Mouse (Mus musculus): ENCODE results near the gene Phactr2.
A peak's percentile ranks its signal among the peaks of the same experiment; 100 is the strongest.

Gene Phactr2

DNA sequence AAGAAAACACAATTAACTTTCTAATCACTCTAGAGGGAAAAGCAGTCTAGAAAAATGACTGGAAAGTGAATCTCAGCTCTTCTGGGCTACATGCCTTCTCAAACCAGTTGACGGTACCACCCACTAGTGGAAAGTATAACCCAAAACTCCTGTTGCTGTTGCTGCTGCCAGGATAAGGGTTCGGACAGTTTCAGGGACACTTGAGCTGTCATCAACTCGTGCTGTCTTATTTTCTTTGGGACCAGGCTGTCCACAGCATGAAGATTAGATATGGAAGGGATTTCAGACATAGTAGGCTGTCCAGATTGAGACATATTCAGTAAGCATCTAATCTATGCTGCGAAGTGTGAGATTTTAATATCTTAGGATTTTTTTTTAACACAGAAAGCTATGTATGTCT lies 199.5 kb downstream of the Phactr2 start:
- no peak for DNase-seq (ENCODE audit: low spot score)

DNA sequence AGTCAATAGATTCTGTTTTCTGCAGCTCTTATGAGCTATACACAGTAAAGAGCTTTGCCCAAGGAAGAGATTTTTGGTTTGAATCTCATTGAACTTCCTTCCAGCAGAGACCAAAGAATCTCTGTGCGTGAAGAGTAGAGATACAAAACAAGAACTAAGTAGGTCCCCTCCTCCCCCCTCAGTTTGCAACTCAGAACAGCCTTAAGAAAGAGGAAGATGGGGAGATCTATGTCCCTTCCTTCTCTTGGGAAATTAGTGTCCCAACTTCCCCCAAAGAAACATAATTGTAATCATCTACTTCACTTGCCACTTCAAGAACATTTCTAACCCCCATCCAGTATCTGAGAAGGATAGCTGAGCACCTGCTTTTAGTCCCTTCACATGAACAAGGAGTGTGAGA lies 200.5 kb downstream of the Phactr2 start:
- DNase-seq (ENCODE audit: low spot score), result no peak

DNA sequence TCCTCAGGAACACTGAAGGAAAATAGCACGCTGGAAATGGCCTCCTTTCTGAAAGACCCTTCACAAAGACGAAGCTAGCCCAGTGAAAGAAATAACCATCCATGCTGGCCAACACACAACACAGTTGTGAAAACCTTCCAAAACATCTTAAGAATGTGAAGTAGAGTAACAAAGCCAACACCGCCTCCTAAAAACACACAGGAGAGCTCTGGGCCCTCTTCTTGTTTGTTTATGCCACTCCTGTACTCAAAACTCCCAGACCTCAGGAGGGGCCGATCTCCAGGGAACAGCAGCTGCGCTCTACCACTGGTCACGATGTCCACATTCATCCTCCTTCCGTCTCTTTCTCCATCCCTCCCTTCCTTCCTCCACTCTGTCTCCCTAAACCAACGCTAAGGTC lies 202.5 kb downstream of the Phactr2 start:
- DNase-seq (ENCODE audit: low spot score), result no peak

- DNase-seq (ENCODE audit: low spot score), result no peak
Measured at GRCm38 (mm10) chr10:13271099-13271498, 203.1 kb downstream of the Phactr2 start.

GRCm38 (mm10) chr10:13270270-13270669 lies 203.9 kb downstream of the Phactr2 start:
- DNase-seq (ENCODE audit: low spot score), result no peak

DNA sequence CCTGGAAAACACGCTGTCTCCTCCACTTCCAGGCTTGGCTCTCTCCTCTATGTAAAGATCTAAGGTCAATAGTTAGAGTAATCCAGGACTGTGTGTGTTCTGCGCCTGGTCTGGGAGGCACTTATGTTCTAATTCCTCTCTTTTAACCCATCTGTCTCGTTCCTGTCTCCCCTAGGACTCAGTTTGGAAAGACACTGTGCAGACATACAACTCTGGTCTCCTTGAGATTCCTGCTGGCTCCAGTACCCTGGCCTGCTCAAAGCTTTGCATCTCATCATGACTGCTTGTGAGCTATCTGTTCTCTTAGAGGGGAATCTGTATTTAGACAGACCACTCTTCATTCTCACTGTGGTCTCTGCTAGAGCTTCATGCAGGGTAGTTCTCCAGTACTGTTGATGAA lies 215.0 kb downstream of the Phactr2 start:
- no peak for DNase-seq (ENCODE audit: low spot score)

DNA sequence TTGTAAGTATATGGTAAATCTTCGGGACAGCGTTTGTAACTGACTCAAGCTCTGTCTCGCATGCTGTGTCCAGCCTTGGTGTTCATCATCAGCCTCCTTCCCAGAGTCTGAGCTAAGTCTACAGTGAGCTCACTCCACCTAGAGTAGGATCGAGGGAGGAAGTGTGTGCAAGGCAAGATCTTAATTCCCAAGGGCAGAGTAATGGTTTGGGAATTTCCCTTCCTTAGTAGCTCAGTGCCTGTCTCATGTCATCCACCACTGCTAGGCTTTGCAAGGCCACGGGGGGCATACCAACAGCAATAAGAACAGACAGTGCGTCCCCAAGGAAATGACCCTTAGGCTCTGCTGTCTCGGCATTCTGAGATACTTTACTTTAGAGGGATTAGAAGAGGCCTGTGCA lies 218.0 kb downstream of the Phactr2 start:
- DNase-seq (ENCODE audit: low spot score), result peak; percentile 36

GRCm38 (mm10) chr10:13250280-13250679 lies 223.9 kb downstream of the Phactr2 start:
- no peak for DNase-seq (ENCODE audit: low spot score)

DNA sequence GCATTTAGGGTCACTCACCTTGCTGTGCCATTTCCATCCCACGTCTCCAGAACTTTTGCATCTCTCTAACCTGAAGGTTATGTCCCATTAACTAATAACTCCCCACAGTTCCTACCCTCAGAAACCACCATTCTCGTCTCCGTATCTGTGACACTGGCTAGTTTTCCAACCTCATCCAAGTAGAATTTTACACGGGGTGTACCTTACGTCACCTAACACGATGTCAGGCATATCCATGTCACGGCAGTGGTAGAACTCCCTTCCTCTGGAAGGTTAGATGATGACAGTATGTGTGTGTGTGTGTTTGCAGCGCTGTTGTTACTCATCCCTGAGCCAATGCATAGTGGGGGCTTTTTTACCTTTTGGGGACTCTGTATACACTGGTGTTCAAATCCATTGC lies 225.1 kb downstream of the Phactr2 start:
- no peak for DNase-seq (ENCODE audit: low spot score)

DNA sequence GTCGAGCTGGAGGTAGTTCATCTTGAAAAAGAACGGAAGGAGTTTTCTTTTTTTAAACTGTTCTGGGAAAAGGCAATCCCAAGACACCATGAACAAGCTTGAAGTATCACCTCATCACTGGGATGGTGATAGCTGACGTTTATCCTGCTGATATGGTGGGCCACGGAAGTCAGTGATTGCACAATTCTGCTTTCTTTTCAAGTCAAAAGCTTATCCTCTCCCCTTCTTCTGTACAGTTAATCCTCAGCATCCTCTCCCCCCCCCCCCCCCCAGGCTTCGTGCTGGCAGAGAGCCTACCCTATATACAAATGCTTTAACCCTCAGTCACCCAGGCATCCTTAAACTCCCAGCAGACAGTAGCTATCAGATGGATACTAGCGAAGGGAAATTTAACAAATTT lies 228.5 kb downstream of the Phactr2 start:
- DNase-seq (ENCODE audit: low spot score), result no peak

- DNase-seq (ENCODE audit: low spot score), result no peak
Measured at GRCm38 (mm10) chr10:13244192-13244591, 230.0 kb downstream of the Phactr2 start.

DNA sequence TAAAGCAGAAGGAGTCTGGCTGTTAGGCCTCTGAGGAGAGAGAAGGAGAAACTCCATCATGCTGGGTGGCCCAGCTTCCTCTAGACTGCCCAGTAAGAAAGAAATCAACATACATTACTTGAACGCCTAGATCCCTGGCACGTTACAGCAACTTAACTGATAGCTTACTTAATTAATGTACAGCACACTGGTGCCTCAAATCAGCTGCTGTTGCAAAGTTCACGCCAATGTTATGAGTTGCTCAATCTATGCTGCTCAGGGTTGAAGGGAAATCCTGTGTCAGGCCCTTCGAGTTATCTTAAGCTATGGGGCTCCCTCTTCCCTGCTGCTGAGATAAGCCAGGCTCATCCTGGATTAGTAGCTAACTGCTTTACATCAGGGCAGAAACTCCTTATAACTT lies 233.8 kb downstream of the Phactr2 start:
- DNase-seq (ENCODE audit: low spot score), result peak; percentile 20

DNA sequence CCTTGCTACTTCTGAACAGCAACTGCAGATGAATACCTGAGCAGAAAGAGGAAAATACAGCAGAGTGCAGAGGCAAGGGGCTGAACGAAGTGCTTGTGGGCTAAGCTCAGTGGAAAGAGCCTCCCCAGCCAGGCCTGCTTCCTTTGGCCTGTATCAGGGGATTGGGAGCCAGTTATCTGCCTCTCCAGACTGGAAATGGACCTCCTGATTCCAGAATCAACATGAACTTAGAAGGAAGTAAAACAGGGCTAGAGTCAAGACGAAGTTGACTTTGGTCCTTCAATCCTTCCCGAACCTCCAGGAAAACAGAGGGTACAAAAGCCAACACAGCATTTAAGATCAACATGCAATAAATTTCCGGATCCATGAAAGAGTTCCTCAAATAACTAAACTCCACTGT lies 236.0 kb downstream of the Phactr2 start:
- no peak for DNase-seq (ENCODE audit: low spot score)

GRCm38 (mm10) chr10:13236866-13237265 lies 237.3 kb downstream of the Phactr2 start:
- no peak for DNase-seq (ENCODE audit: low spot score)

GRCm38 (mm10) chr10:13234503-13234902 lies 239.7 kb downstream of the Phactr2 start:
- no peak for DNase-seq (ENCODE audit: low spot score)

DNA sequence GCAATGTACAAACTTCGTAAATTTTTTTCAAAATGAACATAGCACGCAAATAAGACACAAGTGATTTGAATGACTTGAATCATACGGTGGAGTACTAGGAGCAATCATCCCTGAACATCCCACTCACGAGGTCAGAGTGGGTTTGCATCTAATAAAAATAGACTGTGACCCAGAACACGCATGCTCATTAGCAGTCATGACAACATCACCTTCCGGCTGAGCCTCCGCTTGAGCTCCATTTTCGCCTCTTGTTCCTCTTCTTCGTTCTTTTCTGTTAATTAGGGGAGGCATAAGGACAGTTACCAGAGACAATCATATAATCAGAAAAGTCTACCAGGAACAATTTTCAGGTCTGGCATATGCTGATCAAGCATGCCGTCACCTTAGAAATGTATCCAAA lies 240.3 kb downstream of the Phactr2 start:
- DNase-seq (ENCODE audit: low spot score), result no peak

- DNase-seq (ENCODE audit: low spot score), result peak; percentile 26
Measured at GRCm38 (mm10) chr10:13233143-13233622, 241.0 kb downstream of the Phactr2 start.

DNA sequence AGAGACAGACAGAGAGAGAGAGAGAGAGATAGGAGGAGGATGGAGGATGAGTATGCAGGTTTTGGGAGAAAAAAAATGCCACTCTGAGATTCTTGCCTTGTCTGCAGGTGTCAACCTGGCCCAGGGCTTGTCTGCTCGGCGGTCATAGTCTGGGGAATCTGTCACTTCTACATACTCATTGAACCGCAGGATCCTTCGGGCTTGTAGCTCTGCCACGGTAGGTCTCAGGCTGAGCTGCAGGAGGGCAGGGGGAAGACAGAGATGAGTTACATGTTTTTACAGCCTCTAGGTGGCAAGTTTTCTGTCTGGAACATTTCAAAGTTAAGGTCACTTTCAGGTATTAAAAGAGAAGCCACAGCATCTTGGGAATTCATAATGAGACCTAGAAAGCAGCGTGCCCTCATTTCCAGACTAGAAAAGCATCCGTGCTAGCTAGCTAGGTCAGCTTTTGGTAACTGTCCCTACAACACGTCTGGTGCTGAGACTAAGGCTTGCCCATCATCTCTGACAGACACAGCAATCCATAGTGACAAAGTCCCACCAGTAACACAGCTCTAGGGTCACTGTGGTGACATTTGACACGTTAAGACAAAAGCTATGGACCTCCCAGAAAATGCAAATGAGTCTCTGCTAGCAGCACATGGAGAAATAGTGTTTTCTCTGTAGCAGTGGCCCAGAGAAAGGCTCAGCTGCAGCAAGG lies 241.6 kb downstream of the Phactr2 start:
- peak; percentile 23 for DNase-seq (ENCODE audit: low spot score)

DNA sequence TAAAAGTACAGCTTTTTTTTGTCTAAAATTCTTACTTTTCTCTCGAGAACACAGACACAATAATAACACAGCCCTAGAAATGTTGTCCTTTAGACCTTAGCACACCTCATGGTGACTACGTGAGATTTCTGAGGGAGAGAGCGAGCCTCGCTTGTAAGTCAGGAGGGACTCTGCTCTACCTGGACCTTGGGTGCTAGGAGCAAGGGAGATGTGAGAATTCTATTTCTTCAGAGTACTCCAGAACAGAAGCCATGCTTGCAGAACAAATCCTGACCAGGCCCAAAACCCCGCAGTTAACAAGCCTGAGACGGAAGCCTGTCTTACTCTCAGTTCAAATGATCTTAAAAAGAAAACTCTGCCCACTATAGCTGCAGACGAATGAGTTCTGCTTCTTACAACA lies 243.5 kb downstream of the Phactr2 start:
- DNase-seq (ENCODE audit: low spot score), result no peak

DNA sequence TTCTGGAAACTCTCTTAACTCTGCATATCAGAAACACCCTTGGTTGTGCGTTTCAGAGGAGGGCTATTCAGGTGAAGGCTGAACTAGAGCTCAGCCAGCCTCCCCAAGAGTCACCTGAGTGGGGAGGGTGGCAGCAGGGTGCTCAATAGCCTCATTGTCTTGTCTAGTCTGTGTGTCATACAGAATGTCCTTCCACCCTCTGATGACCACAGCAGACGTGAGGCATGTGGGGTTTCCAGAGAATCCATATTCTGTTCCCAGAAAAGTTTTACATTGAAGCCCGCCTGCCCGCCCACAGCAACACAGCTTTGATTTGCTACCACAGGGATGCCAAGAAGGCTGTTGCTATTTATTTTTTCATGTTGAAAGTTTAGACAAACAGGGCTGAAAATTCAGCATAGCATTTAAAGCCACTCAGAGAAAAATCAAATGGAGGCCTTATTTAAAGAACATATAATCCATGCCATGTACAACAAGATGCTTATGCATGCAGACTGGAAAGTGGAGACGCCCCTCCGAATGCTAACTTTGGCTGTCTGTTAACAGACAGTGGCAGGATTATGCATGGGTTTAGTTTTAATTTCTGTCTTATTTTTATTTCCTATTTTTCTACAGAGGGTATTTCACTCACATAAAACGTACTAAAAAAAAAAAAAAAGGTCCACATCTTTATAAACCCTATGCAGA lies 248.7 kb downstream of the Phactr2 start:
- DNase-seq (ENCODE audit: low spot score), result no peak

- no peak for DNase-seq (ENCODE audit: low spot score)
Measured at GRCm38 (mm10) chr10:13222135-13222534, 252.1 kb downstream of the Phactr2 start.

- DNase-seq (ENCODE audit: low spot score), result no peak
Measured at GRCm38 (mm10) chr10:13220061-13220460, 254.2 kb downstream of the Phactr2 start.

GRCm38 (mm10) chr10:13213956-13214355 lies 260.3 kb downstream of the Phactr2 start:
- no peak for DNase-seq (ENCODE audit: low spot score)

- DNase-seq (ENCODE audit: low spot score), result no peak
Measured at GRCm38 (mm10) chr10:13212829-13213228, 261.4 kb downstream of the Phactr2 start.
